Mouse (Mus musculus): ENCODE data around the gene Il17c. TPM values are rescaled to one million over a fixed set of nuclear protein-coding genes. Genes with fewer than 3 reads are reported as not detected.

The Il17c gene
- polyA plus RNA-seq, 1 experiment from 2014 or later = not detected

- no peak overlapping the region for H3K9ac ChIP-seq (ENCODE audit: low read length)
- no peaks in the 10 kb centered on the region for H3K9me3 ChIP-seq (ENCODE audit: control insufficient read depth, low read length)
- H3K4me2 ChIP-seq (ENCODE audit: low read length) = no peak overlapping the region
- H3K4me3 ChIP-seq (ENCODE audit: low read depth, low read length) = no peak overlapping the region
- peaks cover 10% of the 10 kb centered on the region for H3K36me3 ChIP-seq (ENCODE audit: control insufficient read depth, insufficient read depth, low read length)
- DNase-seq (ENCODE audit: low spot score) (no peak), ATAC-seq (replicated peaks; ENCODE audit: low FRiP score, low TSS enrichment, low read depth) (no peak)
- H3K4me1 ChIP-seq (replicated peaks; ENCODE audit: control insufficient read depth, insufficient read depth, low read length) = peaks cover 5% of the 10 kb centered on the region
- no peak overlapping the region for H3K27ac ChIP-seq (ENCODE audit: low read depth)
- 70% methylated on average over 9 of the region's 9 CpGs for whole genome bisulfite sequencing
- no peaks in the 10 kb centered on the region for H3K27me3 ChIP-seq (replicated peaks; ENCODE audit: control insufficient read depth, insufficient read depth, low read length)
Observed at GRCm38 (mm10) chr8:122426145-122426544, 4.3 kb downstream of the Il17c start.

- peaks cover 15% of the 10 kb centered on the region for H3K4me1 ChIP-seq (replicated peaks; ENCODE audit: control insufficient read depth, insufficient read depth, low read length)
- H3K27ac ChIP-seq (ENCODE audit: low read depth) = no peak overlapping the region
- no peak overlapping the region for H3K4me3 ChIP-seq (ENCODE audit: low read depth, low read length)
- DNase-seq (ENCODE audit: low spot score) = no peak
- no peak overlapping the region for H3K4me2 ChIP-seq (ENCODE audit: low read length)
- H3K9ac ChIP-seq (ENCODE audit: low read length) = no peak overlapping the region
- no peak for ATAC-seq (replicated peaks; ENCODE audit: low FRiP score, low TSS enrichment, low read depth)
- WGBS = 89% methylated on average over 7 of the region's 7 CpGs
- H3K9me3 ChIP-seq (ENCODE audit: control insufficient read depth, low read length) = no peaks in the 10 kb centered on the region
- no peaks in the 10 kb centered on the region for H3K27me3 ChIP-seq (replicated peaks; ENCODE audit: control insufficient read depth, insufficient read depth, low read length)
- peaks cover 10% of the 10 kb centered on the region for H3K36me3 ChIP-seq (ENCODE audit: control insufficient read depth, insufficient read depth, low read length)
Observed at GRCm38 (mm10) chr8:122427607-122428006, 5.8 kb downstream of the Il17c start.

DNA sequence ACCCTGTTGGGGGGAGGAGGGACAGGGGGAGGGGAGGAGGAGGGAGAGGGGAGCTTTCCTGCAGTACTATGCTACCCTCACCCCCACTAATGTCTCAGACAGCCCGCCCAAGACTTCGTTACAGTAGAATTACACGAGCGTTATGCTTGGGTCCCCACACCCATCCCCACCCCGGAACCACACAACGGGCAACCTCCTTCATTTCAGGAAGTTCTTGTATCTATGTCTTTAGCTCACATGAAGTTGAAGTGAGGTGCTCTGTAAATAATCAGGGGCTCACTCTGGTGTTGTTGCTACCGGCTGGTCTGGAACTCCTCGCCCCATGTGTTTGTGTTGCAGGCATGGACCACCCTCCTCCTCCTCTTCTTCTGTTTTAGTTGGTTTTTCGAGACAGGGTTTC lies 6.3 kb downstream of the Il17c start:
- peaks cover 18% of the 10 kb centered on the region for H3K4me1 ChIP-seq (replicated peaks; ENCODE audit: control insufficient read depth, insufficient read depth, low read length)
- H3K4me3 ChIP-seq (ENCODE audit: low read depth, low read length) = no peak overlapping the region
- H3K4me2 ChIP-seq (ENCODE audit: low read length) = no peak overlapping the region
- H3K27ac ChIP-seq (ENCODE audit: low read depth) = no peak overlapping the region
- H3K27me3 ChIP-seq (replicated peaks; ENCODE audit: control insufficient read depth, insufficient read depth, low read length) = no peaks in the 10 kb centered on the region
- DNase-seq (ENCODE audit: low spot score) (no peak), ATAC-seq (replicated peaks; ENCODE audit: low FRiP score, low TSS enrichment, low read depth) (no peak)
- peaks cover 10% of the 10 kb centered on the region for H3K36me3 ChIP-seq (ENCODE audit: control insufficient read depth, insufficient read depth, low read length)
- H3K9me3 ChIP-seq (ENCODE audit: control insufficient read depth, low read length) = no peaks in the 10 kb centered on the region
- 87% methylated on average over 9 of the region's 9 CpGs for WGBS
- no peak overlapping the region for H3K9ac ChIP-seq (ENCODE audit: low read length)

GRCm38 (mm10) chr8:122430058-122430636 lies 8.3 kb downstream of the Il17c start:
- H3K4me2 ChIP-seq (ENCODE audit: low read length) = no peak overlapping the region

DNA sequence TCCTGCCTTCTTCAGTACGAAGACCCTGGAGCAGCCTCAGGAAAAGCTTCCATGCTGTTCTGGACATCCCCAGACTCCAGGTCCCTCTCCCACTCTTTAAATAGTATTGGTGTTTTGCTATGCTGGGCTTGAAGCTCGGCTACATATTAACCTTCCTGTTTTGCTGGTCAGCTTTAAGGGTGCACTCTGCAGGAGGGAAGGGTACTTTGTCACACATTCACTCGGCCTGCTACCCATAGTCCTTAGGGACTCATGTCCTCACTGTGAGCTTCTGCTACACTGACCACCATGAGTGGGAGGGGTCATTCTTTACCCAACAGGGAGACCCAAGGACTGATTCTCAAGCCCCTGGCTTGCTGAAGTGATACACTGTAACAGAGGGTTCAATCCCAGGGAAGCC lies 8.8 kb downstream of the Il17c start:
- Histone ChIP-seq H3K27me3 (replicated peaks; ENCODE audit: control insufficient read depth, insufficient read depth, low read length) (no peaks in the 10 kb centered on the region), H3K9me3 (ENCODE audit: control insufficient read depth, low read length) (no peaks in the 10 kb centered on the region), H3K4me2 (ENCODE audit: low read length) (no peak overlapping the region), H3K4me3 (ENCODE audit: low read depth, low read length) (no peak overlapping the region), H3K27ac (ENCODE audit: low read depth) (no peak overlapping the region), H3K36me3 (ENCODE audit: control insufficient read depth, insufficient read depth, low read length) (peaks cover 22% of the 10 kb centered on the region), H3K4me1 (replicated peaks; ENCODE audit: control insufficient read depth, insufficient read depth, low read length) (peaks cover 18% of the 10 kb centered on the region), H3K9ac (ENCODE audit: low read length) (no peak overlapping the region)
- 78% methylated on average over 3 of the region's 3 CpGs for WGBS
- ATAC-seq (replicated peaks; ENCODE audit: low FRiP score, low TSS enrichment, low read depth) = no peak
- no peak for DNase-seq (ENCODE audit: low spot score)

More at GRCm38 (mm10) chr8:122430058-122430636, 8.3 kb downstream of the Il17c start:
- Histone ChIP-seq H3K9ac (ENCODE audit: low read length) (no peak overlapping the region), H3K4me3 (ENCODE audit: low read depth, low read length) (no peak overlapping the region), H3K4me1 (replicated peaks; ENCODE audit: control insufficient read depth, insufficient read depth, low read length) (peaks cover 18% of the 10 kb centered on the region), H3K9me3 (ENCODE audit: control insufficient read depth, low read length) (no peaks in the 10 kb centered on the region), H3K36me3 (ENCODE audit: control insufficient read depth, insufficient read depth, low read length) (peaks cover 20% of the 10 kb centered on the region), H3K27ac (ENCODE audit: low read depth) (no peak overlapping the region), H3K27me3 (replicated peaks; ENCODE audit: control insufficient read depth, insufficient read depth, low read length) (no peaks in the 10 kb centered on the region)
- 86% methylated on average over 10 of the region's 10 CpGs for WGBS
- ATAC-seq (replicated peaks; ENCODE audit: low FRiP score, low TSS enrichment, low read depth) (no peak), DNase-seq (ENCODE audit: low spot score) (no peak)

GRCm38 (mm10) chr8:122431694-122432442 lies 10.0 kb downstream of the Il17c start:
- Histone ChIP-seq H3K4me3 (ENCODE audit: low read depth, low read length) (peak overlapping the region; percentile 37), H3K36me3 (ENCODE audit: control insufficient read depth, insufficient read depth, low read length) (peaks cover 26% of the 10 kb centered on the region), H3K9ac (ENCODE audit: low read length) (peak overlapping the region; percentile 49), H3K4me2 (ENCODE audit: low read length) (peak overlapping the region; percentile 75), H3K27ac (ENCODE audit: low read depth) (peak overlapping the region; percentile 76), H3K9me3 (ENCODE audit: control insufficient read depth, low read length) (no peaks in the 10 kb centered on the region), H3K27me3 (replicated peaks; ENCODE audit: control insufficient read depth, insufficient read depth, low read length) (no peaks in the 10 kb centered on the region), H3K4me1 (replicated peaks; ENCODE audit: control insufficient read depth, insufficient read depth, low read length) (peaks cover 18% of the 10 kb centered on the region)
- DNase-seq (ENCODE audit: low spot score) (peak; percentile 82), ATAC-seq (replicated peaks; ENCODE audit: low FRiP score, low TSS enrichment, low read depth) (peak; percentile 4; the same call in 1 of the 2 replicates)
- WGBS = 31% methylated on average over 18 of the region's 18 CpGs

- peak; percentile 90 for ATAC-seq (replicated peaks; ENCODE audit: low FRiP score, low TSS enrichment, low read depth)
- DNase-seq (ENCODE audit: low spot score) = peak; percentile 83
Observed at GRCm38 (mm10) chr8:122432443-122433268, 10.8 kb downstream of the Il17c start, which contains the start of gene Cyba. TSS of gene Cyba (minus strand) at chr8:122432930.

DNA sequence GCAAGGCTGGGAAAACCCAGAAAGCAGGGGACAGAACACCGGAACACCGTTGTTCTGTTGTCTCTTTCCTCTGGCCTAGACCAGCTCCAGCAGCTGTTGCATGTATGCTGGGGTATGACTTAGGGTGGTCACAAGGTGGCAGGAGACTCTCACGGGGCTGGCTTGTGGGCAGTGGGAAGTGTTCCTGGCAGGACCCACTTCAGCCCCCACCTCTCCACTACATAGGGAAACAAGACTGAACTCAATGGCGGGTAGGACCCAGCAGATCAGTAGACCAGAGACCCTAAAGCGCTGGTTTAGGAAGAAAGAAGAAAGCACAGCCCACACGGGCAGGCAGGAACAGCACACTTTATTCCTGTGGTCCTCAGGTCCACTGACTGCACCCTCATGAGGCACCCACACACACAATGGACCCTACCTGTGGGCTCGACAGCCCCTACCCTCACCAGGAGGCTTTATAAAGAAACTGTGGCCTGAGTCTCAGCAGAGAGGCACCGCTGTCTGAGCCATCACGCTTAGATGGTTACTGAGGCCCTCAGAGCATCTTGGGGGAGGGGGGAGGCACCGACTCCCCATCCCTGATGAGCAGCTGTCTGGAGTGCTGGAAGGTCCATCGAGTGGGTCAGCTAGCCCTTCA lies 11.6 kb downstream of the Il17c start:
- Histone ChIP-seq H3K36me3 (ENCODE audit: control insufficient read depth, insufficient read depth, low read length) (peaks cover 30% of the 10 kb centered on the region), H3K9ac (ENCODE audit: low read length) (no peak overlapping the region; the same call in 1 of the 2 replicates), H3K9me3 (ENCODE audit: control insufficient read depth, low read length) (no peaks in the 10 kb centered on the region), H3K27me3 (replicated peaks; ENCODE audit: control insufficient read depth, insufficient read depth, low read length) (no peaks in the 10 kb centered on the region), H3K4me3 (ENCODE audit: low read depth, low read length) (peak overlapping the region; percentile 37; the same call in 1 of the 2 replicates), H3K4me2 (ENCODE audit: low read length) (peak overlapping the region; percentile 75), H3K27ac (ENCODE audit: low read depth) (peak overlapping the region; percentile 76), H3K4me1 (replicated peaks; ENCODE audit: control insufficient read depth, insufficient read depth, low read length) (peaks cover 28% of the 10 kb centered on the region)
- peak; percentile 2; the same call in 1 of the 2 replicates for ATAC-seq (replicated peaks; ENCODE audit: low FRiP score, low TSS enrichment, low read depth)
- WGBS = 61% methylated on average over 11 of the region's 11 CpGs
- no peak for DNase-seq (ENCODE audit: low spot score)

More at GRCm38 (mm10) chr8:122432443-122433268, 10.8 kb downstream of the Il17c start, which contains the start of gene Cyba:
- Histone ChIP-seq H3K36me3 (ENCODE audit: control insufficient read depth, insufficient read depth, low read length) (peaks cover 26% of the 10 kb centered on the region), H3K9ac (ENCODE audit: low read length) (peak within 1 kb of the TSS; percentile 49), H3K4me1 (replicated peaks; ENCODE audit: control insufficient read depth, insufficient read depth, low read length) (peaks cover 21% of the 10 kb centered on the region), H3K4me3 (ENCODE audit: low read depth, low read length) (peak within 1 kb of the TSS; percentile 37), H3K9me3 (ENCODE audit: control insufficient read depth, low read length) (no peaks in the 10 kb centered on the region), H3K27ac (ENCODE audit: low read depth) (peak within 1 kb of the TSS; percentile 76), H3K27me3 (replicated peaks; ENCODE audit: control insufficient read depth, insufficient read depth, low read length) (no peaks in the 10 kb centered on the region), H3K4me2 (ENCODE audit: low read length) (peak within 1 kb of the TSS; percentile 75)
- WGBS = 3% methylated on average over 45 of the region's 45 CpGs

Data from intestine, embryonic 14.5 days (tissue).